In the genomic region with DNA sequence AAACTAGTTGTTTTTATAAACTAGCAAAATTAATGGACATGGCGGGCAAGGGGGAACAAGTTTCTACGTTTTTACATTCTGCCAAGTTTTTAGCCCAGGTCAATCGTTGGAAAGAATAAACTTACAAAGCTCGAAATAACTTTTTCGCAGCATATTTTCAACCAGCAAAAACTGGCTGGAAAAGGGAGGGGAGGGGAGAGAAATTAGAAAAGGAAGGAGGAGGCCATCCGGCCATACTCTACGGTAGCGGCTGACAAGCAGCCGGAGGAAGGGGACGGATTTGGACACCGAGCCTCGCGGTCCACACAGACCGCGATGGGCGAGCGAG, we compare ENCODE assay signal across 8 mouse cellular contexts. TPM values are rescaled to one million over a fixed set of nuclear protein-coding genes. Genes with fewer than 3 reads are reported as not detected.
DNase-seq lines count a peak whose midpoint lies in the region; ATAC-seq and TF ChIP-seq lines count a peak whose summit lies in the region.

No protein-coding gene starts in this region.

- H3K9me3 ChIP-seq in MEL (replicated peaks; ENCODE audit: insufficient read depth, low read length) = no peaks in the 10 kb centered on the region
- H3K9me3 ChIP-seq in heart, postnatal 0 days (replicated peaks; ENCODE audit: control insufficient read depth, low read length) = no peaks in the 10 kb centered on the region
- no peaks in the 10 kb centered on the region for H3K9me3 ChIP-seq in midbrain, embryonic 11.5 days (ENCODE audit: control insufficient read depth, low read length)

- intact Hi-C loops in left cerebral cortex, postnatal 14 days (cut with DNase I) = loop anchor here (5.0 kb wide), 1 partner anchor 64 kb away; no protein-coding TSS in a partner anchor

- H3K27ac ChIP-seq in kidney, adult 2 months (ENCODE audit: insufficient read depth, low read depth, low read length) = no peak overlapping the region
- peak overlapping the region; percentile 49 for H3K27ac ChIP-seq in MEL (ENCODE audit: control insufficient read depth, low read depth, low read length)
- H3K27ac ChIP-seq in heart, postnatal 0 days (ENCODE audit: low read depth) = peak overlapping the region; percentile 94
- H3K27ac ChIP-seq in midbrain, embryonic 11.5 days (ENCODE audit: low read depth, low read length) = peak overlapping the region; percentile 85

- peaks cover 4% of the 10 kb centered on the region; the same call in 1 of the 2 replicates for H3K4me1 ChIP-seq in kidney, adult 2 months (ENCODE audit: control insufficient read depth, insufficient read depth, low read length)
- peaks cover 2 to 5% of the 10 kb centered on the region in 2 experiments; a peak in 3 of 4 replicates for H3K4me1 ChIP-seq in MEL (ENCODE audit: control insufficient read depth in 1 of 2, insufficient read depth in 2 of 2, low read length in 2 of 2)
- peaks cover 10% of the 10 kb centered on the region for H3K4me1 ChIP-seq in heart, postnatal 0 days (ENCODE audit: control insufficient read depth, insufficient read depth)
- H3K4me1 ChIP-seq in midbrain, embryonic 11.5 days (ENCODE audit: control insufficient read depth, insufficient read depth, low read length) = peaks cover 5% of the 10 kb centered on the region

- H3K36me3 ChIP-seq in kidney, adult 2 months (ENCODE audit: control insufficient read depth, insufficient read depth, low read length) = no peaks in the 10 kb centered on the region; the same call in 1 of the 2 replicates
- H3K36me3 ChIP-seq in MEL (ENCODE audit: control insufficient read depth in 1 of 2, insufficient read depth in 2 of 2, low read length in 2 of 2) = peaks cover 19 to 25% of the 10 kb centered on the region in 2 experiments
- peaks cover 33% of the 10 kb centered on the region for H3K36me3 ChIP-seq in heart, postnatal 0 days (replicated peaks; ENCODE audit: control insufficient read depth, insufficient read depth, low read length)
- peaks cover 9% of the 10 kb centered on the region; the same call in 1 of the 2 replicates for H3K36me3 ChIP-seq in midbrain, embryonic 11.5 days (ENCODE audit: control insufficient read depth, insufficient read depth, low read length)

- WGBS in kidney, adult 2 months = under 1% methylated on average over 17 of the region's 17 CpGs
- under 1% methylated on average over 17 of the region's 17 CpGs for WGBS in heart, postnatal 0 days
- under 1% methylated on average over 17 of the region's 17 CpGs for WGBS in midbrain, embryonic 11.5 days

- DNase-seq in kidney, adult 2 months = no peak
- DNase-seq in kidney, adult 11 months = no peak
- DNase-seq in MEL (ENCODE audit: low read depth, low spot score) = no peak
- no peak for DNase-seq in heart, postnatal 0 days (ENCODE audit: low spot score)
- DNase-seq in midbrain, embryonic 11.5 days (ENCODE audit: low spot score, missing footprints) = no peak
- DNase-seq in left cerebral cortex, postnatal 14 days (ENCODE audit: low spot score in 2 of 2) = no peak
- no peak for DNase-seq in embryo, embryonic 10 days (ENCODE audit: low spot score)

- TF ChIP-seq POLR2A in kidney, adult 2 months (IDR thresholded peaks at IDR 0.05; ENCODE audit: low read depth, low read length) = no peak
- TF ChIP-seq POLR2A in MEL (IDR thresholded peaks at IDR 0.05; ENCODE audit: control insufficient read depth in 1 of 2, insufficient read depth in 1 of 2, low read depth in 1 of 2, low read length in 2 of 2, poor library complexity in 1 of 2) = no peak

- no peak for TF ChIP-seq CTCF in kidney, adult 2 months (conservative IDR thresholded peaks at IDR 0.05; ENCODE audit: insufficient read depth, insufficient read length, low read depth, low read length)
- no peak for TF ChIP-seq CTCF in MEL (IDR thresholded peaks at IDR 0.05 in 2 of 3, conservative IDR thresholded peaks at IDR 0.05 in 1 of 3; ENCODE audit: control insufficient read depth in 1 of 3, insufficient read depth in 1 of 3, low read depth in 2 of 3, low read length in 3 of 3, poor library complexity in 1 of 3, severe bottlenecking in 1 of 3)
- TF ChIP-seq CTCF in heart, postnatal 0 days (IDR thresholded peaks at IDR 0.05; ENCODE audit: low read depth) = no peak

- TF ChIP-seq EP300 in MEL (IDR thresholded peaks at IDR 0.05; ENCODE audit: low read depth in 1 of 2, low read length in 2 of 2) = no peak
- no peak for TF ChIP-seq EP300 in heart, postnatal 0 days (IDR thresholded peaks at IDR 0.05; ENCODE audit: low read depth)

- no peaks in the 10 kb centered on the region for H3K27me3 ChIP-seq in kidney, adult 2 months (replicated peaks; ENCODE audit: control insufficient read depth, insufficient read depth, low read length)
- no peaks in the 10 kb centered on the region for H3K27me3 ChIP-seq in MEL (ENCODE audit: control insufficient read depth in 1 of 2, insufficient read depth in 2 of 2, low read length in 2 of 2)
- no peaks in the 10 kb centered on the region for H3K27me3 ChIP-seq in heart, postnatal 0 days (ENCODE audit: control insufficient read depth, insufficient read depth, low read length)
- H3K27me3 ChIP-seq in midbrain, embryonic 11.5 days (ENCODE audit: control insufficient read depth, insufficient read depth, low read length) = no peaks in the 10 kb centered on the region

- no peak for ATAC-seq in heart, postnatal 0 days (ENCODE audit: insufficient read depth, low read depth)
- ATAC-seq in midbrain, embryonic 11.5 days (ENCODE audit: low FRiP score) = no peak
- ATAC-seq in megakaryocyte progenitor cell, adult 5-6 weeks (replicated peaks; ENCODE audit: poor library complexity) = no peak

- peak overlapping the region; percentile 90 for H3K9ac ChIP-seq in MEL (ENCODE audit: control insufficient read depth, low read depth, low read length, poor library complexity, severe bottlenecking)
- peak overlapping the region; percentile 83 for H3K9ac ChIP-seq in heart, postnatal 0 days (replicated peaks; ENCODE audit: low read depth, low read length)
- peak overlapping the region; percentile 93 for H3K9ac ChIP-seq in midbrain, embryonic 11.5 days (ENCODE audit: low read length)

- peak overlapping the region; percentile 78 for H3K4me2 ChIP-seq in heart, postnatal 0 days (ENCODE audit: low read depth, low read length)
- peak overlapping the region; percentile 78 for H3K4me2 ChIP-seq in midbrain, embryonic 11.5 days

- H3K79me2 ChIP-seq in MEL (ENCODE audit: control insufficient read depth, insufficient read depth, low read length, poor library complexity) = peaks cover 35% of the 10 kb centered on the region

- TF ChIP-seq RAD21 in MEL (IDR thresholded peaks at IDR 0.05; ENCODE audit: low read depth, low read length) = no peak

- peak overlapping the region; percentile 94 for H3K4me3 ChIP-seq in kidney, adult 2 months (ENCODE audit: insufficient read depth, low read depth, low read length)
- H3K4me3 ChIP-seq in MEL (ENCODE audit: control insufficient read depth in 1 of 2, insufficient read depth in 1 of 2, low read depth in 2 of 2, low read length in 2 of 2) = peak overlapping the region; percentile 91 to 98
- peak overlapping the region; percentile 83 for H3K4me3 ChIP-seq in heart, postnatal 0 days (ENCODE audit: low read depth, low read length)
- H3K4me3 ChIP-seq in midbrain, embryonic 11.5 days (ENCODE audit: low read depth, low read length) = peak overlapping the region; percentile 89

TF ChIP-seq in MEL, 35 proteins besides CTCF, POLR2A, EP300 and RAD21:
- TF ChIP-seq BHLHE40 (IDR thresholded peaks at IDR 0.05; ENCODE audit: borderline replicate concordance, low read depth, low read length) = no peak

RNA-seq across cellular contexts. Expression of a gene that starts 0.7 kb away (rescaled TPM):
- 6.9 and 10.5 TPM in 2 replicates for polyA plus RNA-seq in kidney, adult 2 months (2012; rRNA removed)
- total RNA-seq in MEL (2012; rRNA removed) = 76.7 and 77.2 TPM in 2 replicates
- polyA plus RNA-seq in MEL (2012; ENCODE audit: insufficient read depth in 1 of 2, insufficient read length in 2 of 2, low read depth in 1 of 2, low replicate concordance in 2 of 2, missing spikeins in 1 of 2) = 100 to 1,000 TPM in 1 of 2 experiments, 10 to 100 TPM in 1; 30.9 to 104 TPM
- 16.6 and 19.1 TPM in 2 replicates for total RNA-seq in heart, postnatal 0 days (2014; rRNA removed; ENCODE audit: low replicate concordance)
- polyA plus RNA-seq in heart, postnatal 0 days (2015; fragmentation: Nextera tagmentation; extraction: Ambion mirVana) = 50.7 and 53.6 TPM in 2 replicates
- polyA plus RNA-seq in midbrain, embryonic 11.5 days (2014; fragmentation: Nextera tagmentation; extraction: Ambion mirVana) = 114 and 125 TPM in 2 replicates
- total RNA-seq in left cerebral cortex, postnatal 14 days (2021) = 10 to 100 TPM; 82.2 to 87.8 TPM
- total RNA-seq in megakaryocyte progenitor cell, adult 5-6 weeks (2015) = 186 and 238 TPM in 2 replicates
- 247 and 275 TPM in 2 replicates for total RNA-seq in megakaryocyte progenitor cell, adult 5-6 weeks (2017)

RNA-seq across cellular contexts. Expression of a gene that starts 43.5 kb away (rescaled TPM):
- polyA plus RNA-seq in kidney, adult 2 months (2012; rRNA removed) = 7.6 and 8.0 TPM in 2 replicates
- 37.6 and 43.7 TPM in 2 replicates for total RNA-seq in MEL (2012; rRNA removed)
- polyA plus RNA-seq in MEL (2012; ENCODE audit: insufficient read depth in 1 of 2, insufficient read length in 2 of 2, low read depth in 1 of 2, low replicate concordance in 2 of 2, missing spikeins in 1 of 2) = 10 to 100 TPM in 1 of 2 experiments, not detected in 1; 40.5 TPM
- total RNA-seq in heart, postnatal 0 days (2014; rRNA removed; ENCODE audit: low replicate concordance) = 21.8 and 33.1 TPM in 2 replicates
- polyA plus RNA-seq in heart, postnatal 0 days (2015; fragmentation: Nextera tagmentation; extraction: Ambion mirVana) = 18.1 and 18.2 TPM in 2 replicates
- 49.1 and 54.0 TPM in 2 replicates for polyA plus RNA-seq in midbrain, embryonic 11.5 days (2014; fragmentation: Nextera tagmentation; extraction: Ambion mirVana)
- 10 to 100 TPM; 20.4 to 24.3 TPM for total RNA-seq in left cerebral cortex, postnatal 14 days (2021)
- 52.8 and 69.9 TPM in 2 replicates for total RNA-seq in megakaryocyte progenitor cell, adult 5-6 weeks (2015)
- 91.1 and 120 TPM in 2 replicates for total RNA-seq in megakaryocyte progenitor cell, adult 5-6 weeks (2017)

RNA-seq across cellular contexts. Expression of a gene that starts 43.5 kb away (rescaled TPM):
- polyA plus RNA-seq in kidney, adult 2 months (2012; rRNA removed) = 0.23 and 0.28 TPM in 2 replicates
- 1.0 and 1.1 TPM in 2 replicates for total RNA-seq in MEL (2012; rRNA removed)
- polyA plus RNA-seq in MEL (2012; ENCODE audit: insufficient read depth in 1 of 2, insufficient read length in 2 of 2, low read depth in 1 of 2, low replicate concordance in 2 of 2, missing spikeins in 1 of 2) = under 1 TPM in 1 of 2 experiments, not detected in 1; 0.78 TPM
- total RNA-seq in heart, postnatal 0 days (2014; rRNA removed; ENCODE audit: low replicate concordance) = 0.99 and 2.7 TPM in 2 replicates
- polyA plus RNA-seq in heart, postnatal 0 days (2015; fragmentation: Nextera tagmentation; extraction: Ambion mirVana) = 1.1 and 1.2 TPM in 2 replicates
- 0.94 and 0.98 TPM in 2 replicates for polyA plus RNA-seq in midbrain, embryonic 11.5 days (2014; fragmentation: Nextera tagmentation; extraction: Ambion mirVana)
- 1 to 10 TPM; 3.3 to 3.4 TPM for total RNA-seq in left cerebral cortex, postnatal 14 days (2021)
- 0.44 and 1.1 TPM in 2 replicates for total RNA-seq in megakaryocyte progenitor cell, adult 5-6 weeks (2015)
- total RNA-seq in megakaryocyte progenitor cell, adult 5-6 weeks (2017) = 1.5 and 1.8 TPM in 2 replicates
